Mouse (Mus musculus): ENCODE measurements around the gene Slc35e3.
"Not testable (repeated sequence)": the region's sequence is repeated elsewhere in the genome, so short reads cannot be mapped to it uniquely, and the experiment has no call there.

The Slc35e3 gene

GRCm38 (mm10) chr10:117731244-117732101, 14.7 kb downstream of the Slc35e3 start:
- peak; percentile 70 for DNase-seq

GRCm38 (mm10) chr10:117730637-117731203, 15.4 kb downstream of the Slc35e3 start:
- DNase-seq = no peak

- DNase-seq = no peak
Observed at GRCm38 (mm10) chr10:117730140-117730539, 16.0 kb downstream of the Slc35e3 start.

- DNase-seq = peak; percentile 47
Observed at GRCm38 (mm10) chr10:117729139-117729814, 16.9 kb downstream of the Slc35e3 start.

- DNase-seq = no peak
Observed at GRCm38 (mm10) chr10:117728574-117728973, 17.6 kb downstream of the Slc35e3 start.

- no peak for DNase-seq
Observed at GRCm38 (mm10) chr10:117727518-117728110, 18.6 kb downstream of the Slc35e3 start.

GRCm38 (mm10) chr10:117726888-117727385, 19.2 kb downstream of the Slc35e3 start:
- no peak for DNase-seq

GRCm38 (mm10) chr10:117726350-117726749, 19.8 kb downstream of the Slc35e3 start:
- DNase-seq = no peak

GRCm38 (mm10) chr10:117725671-117726070, 20.5 kb downstream of the Slc35e3 start:
- no peak for DNase-seq

GRCm38 (mm10) chr10:117724804-117725361, 21.3 kb downstream of the Slc35e3 start:
- no peak for DNase-seq

- no peak for DNase-seq
Observed at GRCm38 (mm10) chr10:117724136-117724718, 21.9 kb downstream of the Slc35e3 start.

- DNase-seq = peak; percentile 34
Observed at GRCm38 (mm10) chr10:117718161-117719119, 27.7 kb downstream of the Slc35e3 start.

GRCm38 (mm10) chr10:117717583-117717982, 28.6 kb downstream of the Slc35e3 start:
- DNase-seq = peak; percentile 54

GRCm38 (mm10) chr10:117716686-117717085, 29.5 kb downstream of the Slc35e3 start:
- DNase-seq = no peak

- DNase-seq = not testable (repeated sequence)
Observed at GRCm38 (mm10) chr10:117715654-117716053, 30.5 kb downstream of the Slc35e3 start.

- DNase-seq = no peak
Observed at GRCm38 (mm10) chr10:117714928-117715500, 31.2 kb downstream of the Slc35e3 start.

GRCm38 (mm10) chr10:117714048-117714545, 32.1 kb downstream of the Slc35e3 start:
- no peak for DNase-seq

- DNase-seq = no peak
Observed at GRCm38 (mm10) chr10:117713466-117713865, 32.7 kb downstream of the Slc35e3 start.

- DNase-seq = no peak
Observed at GRCm38 (mm10) chr10:117712871-117713270, 33.3 kb downstream of the Slc35e3 start.

- DNase-seq = no peak
Observed at GRCm38 (mm10) chr10:117712191-117712754, 33.9 kb downstream of the Slc35e3 start.
